Mouse (Mus musculus): Measurements from ENCODE around the gene Rfx7.
A peak's percentile ranks its signal among the peaks of the same experiment; 100 is the strongest.
"Not testable (repeated sequence)": the region's sequence is repeated elsewhere in the genome, so short reads cannot be mapped to it uniquely, and the experiment has no call there.

Rfx7 gene

DNA sequence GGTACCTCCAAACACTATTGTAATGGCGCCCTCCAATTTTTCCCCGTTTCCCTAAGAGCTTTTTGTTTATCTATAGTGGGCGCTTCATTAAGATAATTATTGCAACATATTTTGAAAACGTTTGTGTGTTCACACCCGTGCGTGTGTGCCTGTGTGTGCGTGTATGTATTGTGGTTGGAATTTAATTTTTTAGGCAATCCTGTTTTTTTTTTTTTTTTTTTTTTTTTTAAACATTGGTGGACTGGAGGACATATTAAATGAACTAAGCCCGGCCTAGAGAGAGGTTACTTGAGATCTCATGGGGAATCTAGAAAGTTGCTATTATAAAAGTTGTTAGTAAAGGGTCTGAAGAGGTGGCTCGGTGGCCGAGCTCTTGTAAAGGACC is 131.5 kb downstream of the Rfx7 start:
- no peak for DNase-seq (ENCODE audit: low spot score in 2 of 2)

- no peak for DNase-seq (ENCODE audit: low spot score in 2 of 2)
These were observed 132.6 kb downstream of the Rfx7 start for GRCm38 (mm10) chr9:72664409-72665351.

GRCm38 (mm10) chr9:72665517-72665916 is 133.5 kb downstream of the Rfx7 start:
- DNase-seq (ENCODE audit: low spot score in 2 of 2), result no peak

DNA sequence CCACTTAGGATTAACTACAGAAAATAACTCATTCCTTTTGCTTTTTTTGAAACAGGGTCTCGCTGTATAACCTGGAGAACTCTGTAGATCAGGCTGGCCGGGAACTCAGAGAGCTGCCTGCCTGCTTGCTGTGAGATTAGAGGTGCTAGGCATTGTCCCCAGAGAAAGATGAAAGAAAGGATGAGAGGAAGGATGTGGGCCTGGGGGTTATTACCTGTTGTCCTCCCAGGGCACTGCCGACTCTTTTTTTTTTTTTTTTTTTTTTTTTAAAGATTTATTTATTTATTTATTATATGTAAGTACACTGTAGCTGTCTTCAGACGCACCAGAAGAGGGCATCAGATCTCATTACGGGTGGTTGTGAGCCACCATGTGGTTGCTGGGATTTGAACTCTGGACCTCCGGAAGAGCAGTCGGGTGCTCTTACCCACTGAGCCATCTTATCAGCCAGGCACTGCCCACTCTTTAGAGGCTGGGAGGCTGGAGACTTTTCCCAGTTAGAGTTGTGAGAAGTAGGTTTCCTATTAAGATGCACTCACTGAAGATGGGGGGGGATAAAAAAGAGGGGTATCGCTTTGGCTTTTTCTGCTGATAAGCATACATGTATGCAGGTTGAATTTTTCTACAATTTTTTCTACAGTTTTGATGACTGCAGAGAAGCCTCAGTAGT is 134.4 kb downstream of the Rfx7 start:
- DNase-seq (ENCODE audit: low spot score in 2 of 2), result not testable (repeated sequence)

DNA sequence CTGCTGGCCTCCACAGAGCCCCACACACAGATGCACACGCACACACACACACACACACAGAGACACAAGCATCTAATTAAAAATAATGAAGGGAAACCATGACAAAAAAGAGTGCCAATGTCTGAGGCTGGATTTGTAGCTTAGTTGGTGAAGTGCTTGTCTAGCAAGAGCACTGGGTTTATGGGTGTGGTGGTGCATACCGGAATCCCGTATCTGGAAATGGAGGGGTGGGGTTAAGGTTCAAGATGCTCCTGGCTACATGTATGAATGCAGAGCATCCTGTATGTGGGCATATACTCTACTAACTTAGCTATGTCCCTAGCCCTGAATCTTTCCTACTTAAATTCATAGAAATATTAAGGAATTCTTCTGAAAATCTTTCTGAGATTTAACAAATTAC is 135.1 kb downstream of the Rfx7 start:
- no peak for DNase-seq (ENCODE audit: low spot score in 2 of 2)

DNA sequence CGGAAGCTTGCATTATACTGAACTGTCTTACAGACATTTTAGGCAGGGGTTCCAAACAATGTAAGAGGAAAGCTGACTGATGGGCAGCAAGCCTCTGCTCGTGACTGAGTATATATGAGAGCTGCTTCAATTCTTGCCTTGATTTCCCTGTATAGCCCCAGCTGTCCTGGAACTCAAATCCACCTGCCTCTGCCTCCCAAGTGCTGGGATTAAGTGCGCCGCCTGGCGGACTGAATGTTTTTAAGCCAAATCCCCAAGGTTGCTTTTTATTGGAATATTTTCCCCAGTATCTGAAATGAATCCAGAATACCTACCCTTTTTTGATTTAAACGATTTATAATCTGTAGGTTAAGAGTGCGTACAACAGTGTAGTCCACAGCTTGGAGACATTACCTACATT is 137.3 kb downstream of the Rfx7 start:
- no peak for DNase-seq (ENCODE audit: low spot score in 2 of 2)

GRCm38 (mm10) chr9:72672361-72672760 is 140.3 kb downstream of the Rfx7 start:
- DNase-seq (ENCODE audit: low spot score in 2 of 2), result peak; percentile 69 to 86

Data from urinary bladder, postnatal 4 days (tissue).